Mouse (Mus musculus): ENCODE data around the gene Dlst.

DNA sequence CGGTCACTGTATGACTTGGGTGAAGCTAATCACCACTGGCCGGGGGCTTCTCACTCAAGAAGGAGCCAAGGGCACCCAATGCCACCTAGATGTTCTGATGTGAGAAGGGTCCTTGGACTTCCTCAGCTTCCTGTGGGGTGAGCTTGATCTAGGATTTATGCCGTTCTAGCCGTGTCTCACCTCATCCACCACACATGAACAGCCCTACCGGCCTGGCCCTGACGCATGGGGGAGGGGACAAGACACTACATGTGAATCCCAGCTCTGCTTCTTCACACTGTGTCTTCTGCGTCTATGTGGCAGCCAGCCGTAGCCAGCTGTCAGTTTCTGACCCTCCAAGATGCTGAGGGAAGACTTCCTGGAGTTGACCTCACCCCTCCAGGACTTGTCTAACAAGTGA, 48.2 kb downstream of the Dlst start:
- TF ChIP-seq CEBPB (IDR thresholded peaks at IDR 0.05; ENCODE audit: low read depth): no peak
- no peak for TF ChIP-seq USF1 (IDR thresholded peaks at IDR 0.05; ENCODE audit: low read depth)
- TF ChIP-seq CTCF (IDR thresholded peaks at IDR 0.05; ENCODE audit: control insufficient read depth, insufficient read depth, insufficient read length): no peak
- no peak for TF ChIP-seq FOSL1 (IDR thresholded peaks at IDR 0.05; ENCODE audit: insufficient read depth, low read length, poor library complexity, severe bottlenecking)

Measured in C2C12 (cell line).